Mouse (Mus musculus): ENCODE measurements around the gene Snx30.
A peak's percentile ranks its signal among the peaks of the same experiment; 100 is the strongest.

The Snx30 gene

DNA sequence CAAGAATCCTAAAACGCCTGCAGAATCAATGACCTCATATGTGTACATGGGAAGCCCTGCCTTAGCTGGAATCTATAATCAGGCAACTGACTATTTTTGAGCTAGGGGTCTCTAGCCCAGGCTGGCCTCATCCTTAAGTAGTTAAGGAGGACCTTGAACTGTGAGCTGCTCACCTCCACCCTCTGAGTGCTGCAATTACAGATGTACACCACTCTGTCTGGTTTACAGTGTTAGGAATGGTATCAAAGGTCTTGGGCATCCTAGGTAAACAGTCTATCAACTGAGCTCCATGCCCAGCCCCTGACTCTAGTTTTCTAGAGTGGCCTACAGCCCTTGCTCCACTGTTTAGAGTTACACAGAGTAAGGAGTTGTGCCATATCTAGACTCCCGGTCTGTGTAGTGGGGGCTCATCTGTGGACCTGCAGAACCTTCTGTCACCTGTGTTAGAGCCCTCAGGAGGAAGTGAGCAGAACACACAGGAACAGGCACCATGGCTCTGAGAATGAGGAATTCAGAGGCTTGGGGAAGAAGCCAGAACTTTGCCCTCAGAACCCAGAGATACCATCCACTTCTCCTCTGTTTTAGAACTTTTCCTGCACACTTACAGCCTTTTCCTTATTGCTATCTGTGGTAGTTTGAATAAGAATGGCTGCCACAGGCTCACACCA lies 9.7 kb upstream of the Snx30 start:
- no peak for DNase-seq

DNA sequence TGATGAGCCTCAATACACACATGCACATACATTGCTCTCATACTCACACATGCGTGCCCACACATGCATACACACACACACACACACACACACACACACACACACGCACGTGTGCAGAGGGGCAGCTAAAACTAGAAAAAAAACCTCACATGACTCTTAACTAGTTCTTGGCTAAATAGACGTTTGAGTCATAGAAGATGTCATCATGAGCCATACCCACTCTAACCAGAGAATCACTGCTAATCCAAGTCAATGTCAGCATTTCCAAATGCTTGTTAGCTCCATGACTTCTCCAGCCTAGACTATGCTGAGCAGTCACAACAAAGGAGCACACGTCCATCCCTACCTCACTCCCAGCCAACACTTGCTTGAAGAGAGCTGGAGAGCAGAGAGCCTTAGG lies 5.5 kb upstream of the Snx30 start:
- no peak for DNase-seq

DNA sequence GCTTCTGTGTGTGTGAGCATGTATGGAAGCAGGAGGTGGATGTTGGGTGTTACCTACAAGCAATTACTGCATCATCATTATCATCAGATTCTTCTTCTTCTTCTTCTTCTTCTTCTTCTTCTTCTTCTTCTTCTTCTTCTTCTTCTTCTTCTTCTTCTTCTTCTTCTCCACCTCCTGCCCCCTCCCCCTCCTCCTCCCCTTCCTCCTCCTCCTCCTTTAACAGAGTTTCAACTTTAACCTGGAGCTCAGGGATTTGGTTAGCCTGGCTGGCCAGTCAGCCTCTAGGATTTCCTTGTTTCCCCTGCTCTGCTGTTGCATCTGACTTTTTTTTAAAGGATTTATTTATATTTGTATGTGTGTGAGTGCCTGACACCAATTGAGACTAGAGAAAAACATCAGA lies 4.2 kb upstream of the Snx30 start, which contains the start of gene Inip:
TSS of gene Inip (minus strand) at position 101 of the 400 bp plus-strand sequence.
- DNase-seq: no peak

DNA sequence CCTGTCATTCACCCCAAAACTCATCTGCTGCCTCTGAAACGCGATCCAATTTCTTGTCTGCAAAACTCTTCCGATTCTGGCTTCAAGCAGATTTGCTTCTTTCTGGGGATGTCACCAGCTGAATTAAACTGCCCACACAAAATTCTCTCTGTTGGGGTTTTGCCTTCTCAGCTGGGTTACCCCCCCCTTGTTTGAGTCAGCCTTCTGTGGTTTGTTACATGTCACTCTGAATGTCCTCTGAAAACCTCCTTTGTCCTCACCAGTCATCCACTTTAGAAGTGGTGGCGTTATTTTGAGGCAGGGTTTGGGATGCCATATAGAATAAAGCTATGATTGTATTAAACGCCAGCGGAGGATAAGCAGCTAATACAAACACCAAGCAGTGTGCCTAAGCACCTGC lies 3.5 kb upstream of the Snx30 start:
- no peak for DNase-seq

DNA sequence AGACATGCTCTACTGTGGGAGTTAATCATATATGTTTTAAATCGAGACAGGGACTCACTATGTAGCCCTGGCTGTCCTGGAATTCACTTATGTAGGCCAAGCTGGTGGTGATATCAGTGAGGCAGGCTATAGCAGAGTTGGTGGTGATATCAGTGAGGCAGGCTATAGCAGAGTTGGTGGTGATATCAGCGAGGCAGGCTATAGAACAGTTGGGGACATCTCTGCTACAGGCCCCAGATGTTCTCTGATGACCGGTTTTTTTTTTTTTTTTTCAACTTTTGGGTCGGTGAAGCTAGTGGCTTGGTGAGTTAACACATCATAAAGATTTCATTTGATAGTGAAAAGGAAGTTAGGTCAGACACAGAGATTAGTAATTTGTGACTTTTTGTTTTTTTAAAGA lies 2.8 kb upstream of the Snx30 start:
- no peak for DNase-seq

DNA sequence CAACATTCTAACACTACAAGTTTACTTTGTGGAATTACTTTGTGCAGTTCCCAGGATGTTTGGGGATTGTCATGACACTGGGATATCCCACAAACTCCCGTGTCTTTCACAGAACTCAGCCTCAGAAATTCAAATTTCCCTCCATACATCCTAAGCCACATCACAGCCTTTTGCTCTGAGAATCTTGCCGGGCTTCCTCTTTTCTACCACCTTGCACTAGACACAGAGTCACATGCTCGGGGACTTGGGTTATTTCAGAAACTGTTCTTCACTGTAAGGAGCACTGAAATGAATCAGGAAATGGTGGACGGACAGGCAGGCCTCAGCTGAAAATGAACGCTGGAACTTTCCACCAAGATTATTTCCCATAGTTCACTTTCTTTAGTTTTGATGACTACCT lies 2.3 kb upstream of the Snx30 start:
- DNase-seq: peak; percentile 71 to 78

DNA sequence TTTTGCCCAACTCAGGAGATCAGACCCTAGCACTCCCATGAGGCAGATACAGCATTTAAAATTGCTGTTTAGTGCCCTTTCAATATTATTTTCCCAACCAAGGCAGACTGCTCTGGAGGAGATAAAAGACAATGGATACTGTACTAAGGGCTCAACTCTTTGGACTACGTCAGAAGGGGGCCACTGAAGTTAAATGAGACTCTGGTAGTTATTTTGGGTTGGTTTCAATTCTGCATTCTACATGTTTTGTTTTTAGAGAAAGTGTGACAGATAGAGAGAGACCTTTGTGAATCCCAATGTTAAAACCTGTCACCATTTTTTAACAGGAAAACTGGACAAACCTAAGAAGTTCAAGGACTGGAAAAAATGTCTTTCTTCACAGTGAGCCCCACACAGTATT lies 886 bp upstream of the Snx30 start:
- DNase-seq: peak; percentile 52 to 55

DNA sequence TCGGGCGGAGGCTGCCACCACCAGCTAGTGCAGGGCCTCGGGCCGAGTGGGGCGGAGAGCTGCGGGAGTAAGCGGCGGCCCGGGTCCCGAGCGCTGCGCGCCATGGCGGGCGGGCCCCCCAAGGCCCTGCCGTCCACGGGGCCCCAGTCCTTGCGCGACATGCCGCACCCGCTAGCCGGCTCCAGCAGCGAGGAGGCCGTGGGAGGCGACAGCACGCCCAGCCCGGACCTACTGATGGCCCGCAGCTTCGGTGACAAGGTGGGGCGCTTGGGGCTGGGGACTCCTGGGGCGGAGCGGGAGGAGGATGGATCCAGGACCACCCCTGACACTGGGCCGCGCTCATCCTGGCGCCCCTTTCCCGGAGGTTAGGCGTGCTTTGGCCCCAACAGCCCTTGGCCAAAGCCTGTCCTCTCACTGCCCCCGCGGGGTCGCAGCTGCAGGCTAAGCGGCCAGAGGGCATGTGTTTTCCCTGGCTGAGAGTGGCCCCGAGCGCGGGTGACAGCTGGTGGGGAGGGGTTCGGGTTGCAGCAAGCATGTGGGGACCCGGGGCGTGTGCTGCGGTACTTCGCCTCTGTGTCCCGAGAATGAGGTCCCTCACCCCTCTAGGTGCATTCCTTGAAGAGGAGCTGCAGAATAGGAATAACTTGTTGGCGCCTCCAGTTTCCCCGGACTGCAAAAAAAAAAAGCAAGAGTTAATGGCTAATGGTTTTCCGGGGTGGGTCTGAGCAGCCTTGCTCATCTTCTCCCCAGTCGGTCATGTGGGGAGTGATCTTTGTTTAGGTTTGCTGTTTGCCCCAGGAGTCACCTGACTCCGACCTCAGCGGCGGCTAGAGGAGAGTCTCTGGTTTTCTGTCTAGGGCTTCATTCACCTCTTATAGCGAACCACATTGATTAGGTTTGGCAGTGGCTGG lies 583 bp downstream of the Snx30 start:
- peak; percentile 75 to 76 for DNase-seq

DNA sequence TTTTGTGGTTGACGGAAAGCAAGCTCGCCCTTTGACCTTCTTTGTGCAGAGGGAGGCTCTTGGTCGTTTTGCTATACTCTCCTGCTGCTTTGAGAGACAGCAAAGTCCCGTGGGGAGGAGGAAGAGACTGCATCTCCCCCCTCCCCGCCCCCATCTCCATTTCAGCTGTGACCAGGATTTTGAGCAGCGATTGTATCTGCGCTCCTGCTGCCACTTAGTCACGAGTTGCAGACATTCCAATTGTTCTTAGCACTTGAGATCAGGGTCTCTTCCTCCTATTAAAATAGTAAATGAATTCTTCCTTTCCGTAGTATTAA lies 1.2 kb downstream of the Snx30 start:
- no peak for DNase-seq

DNA sequence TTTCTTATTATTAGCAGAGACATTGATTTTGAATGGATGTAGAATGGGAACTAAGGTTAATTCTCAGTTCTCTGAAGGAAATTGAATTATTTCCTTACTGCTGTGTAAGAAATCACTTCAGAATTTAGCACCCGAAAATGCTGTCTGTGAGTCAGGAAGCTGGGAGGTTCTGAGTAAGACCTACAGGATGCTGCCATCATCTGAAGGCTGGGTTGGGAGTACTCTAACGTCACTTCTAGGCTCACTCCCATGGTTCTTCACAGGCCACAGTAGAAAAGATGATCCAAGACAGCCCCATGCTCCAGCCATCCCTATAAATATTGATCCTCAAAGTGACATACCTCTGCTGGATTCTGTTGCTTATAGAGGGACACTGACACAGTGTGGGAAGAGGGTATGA lies 1.9 kb downstream of the Snx30 start:
- no peak for DNase-seq

DNA sequence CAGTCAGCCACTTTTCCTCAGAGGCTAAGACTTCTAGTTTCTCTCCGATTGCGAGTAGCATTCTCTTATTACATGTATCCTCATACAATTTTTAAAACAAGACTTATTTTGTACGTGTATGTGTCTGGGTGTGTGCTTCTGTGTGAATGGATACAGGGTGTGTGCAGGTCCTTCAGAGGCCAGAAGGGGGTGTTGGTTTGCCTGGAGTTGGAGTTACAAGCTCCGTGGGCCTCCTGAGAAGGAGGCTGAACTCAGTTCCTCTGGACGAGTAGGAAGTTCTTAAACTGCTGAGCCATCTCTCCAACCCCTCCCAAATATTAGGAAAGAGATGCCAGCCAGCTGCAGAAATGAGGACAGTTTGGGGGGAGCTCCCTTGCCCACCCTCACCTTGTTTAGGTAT lies 2.8 kb downstream of the Snx30 start:
- peak; percentile 54 to 59 for DNase-seq

DNA sequence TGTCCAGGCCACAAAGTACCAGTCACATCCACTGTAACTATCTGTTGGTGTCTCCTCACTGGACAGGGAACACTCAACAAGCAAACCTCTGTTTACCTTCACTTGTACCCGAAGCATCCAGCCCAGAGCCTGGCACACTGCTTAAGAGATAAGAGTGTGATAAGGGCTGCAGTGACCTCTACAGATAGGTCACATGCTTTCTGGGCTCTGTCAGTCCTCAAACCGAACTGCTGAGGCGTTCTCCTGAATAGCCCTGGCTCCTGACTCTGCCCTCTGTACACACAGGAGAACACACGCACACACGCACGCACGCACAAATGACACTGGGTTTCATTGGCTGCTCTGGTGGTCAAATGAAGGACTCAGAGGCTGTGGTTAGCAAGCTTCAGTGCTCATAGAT lies 8.5 kb downstream of the Snx30 start:
- DNase-seq: no peak

DNA sequence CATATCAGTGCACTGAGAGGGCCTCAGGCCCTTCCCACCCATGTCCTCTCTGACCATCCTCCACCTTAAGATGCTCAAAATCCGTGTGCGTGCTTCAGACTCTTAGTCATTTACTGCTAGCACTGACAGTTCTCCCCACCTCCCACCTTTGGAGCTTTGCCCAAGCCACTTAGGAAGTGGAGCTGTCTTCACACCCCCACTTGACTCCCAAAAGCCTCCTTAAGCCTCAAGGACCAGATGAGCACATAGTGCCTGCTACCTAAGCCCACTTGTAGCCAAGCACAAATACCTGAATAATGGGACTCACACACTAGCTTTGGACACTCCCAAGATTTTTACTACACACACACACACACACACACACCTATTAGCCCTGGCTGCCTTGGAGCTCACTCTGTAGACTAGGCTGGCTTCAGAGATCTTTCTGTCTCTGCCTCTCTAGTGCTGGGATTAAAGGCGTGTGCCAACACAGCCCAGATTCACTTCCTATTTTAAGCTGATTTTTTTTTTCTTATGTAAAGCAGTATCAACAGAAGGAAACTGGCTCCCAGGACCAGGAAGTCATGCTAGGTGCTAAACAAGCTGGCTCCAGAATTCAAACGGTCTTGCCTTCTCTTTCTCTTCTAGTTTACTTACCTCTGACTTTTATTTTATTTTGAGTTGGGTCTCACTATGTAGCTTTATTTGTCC lies 9.6 kb downstream of the Snx30 start:
- DNase-seq: peak; percentile 48 to 57

DNA sequence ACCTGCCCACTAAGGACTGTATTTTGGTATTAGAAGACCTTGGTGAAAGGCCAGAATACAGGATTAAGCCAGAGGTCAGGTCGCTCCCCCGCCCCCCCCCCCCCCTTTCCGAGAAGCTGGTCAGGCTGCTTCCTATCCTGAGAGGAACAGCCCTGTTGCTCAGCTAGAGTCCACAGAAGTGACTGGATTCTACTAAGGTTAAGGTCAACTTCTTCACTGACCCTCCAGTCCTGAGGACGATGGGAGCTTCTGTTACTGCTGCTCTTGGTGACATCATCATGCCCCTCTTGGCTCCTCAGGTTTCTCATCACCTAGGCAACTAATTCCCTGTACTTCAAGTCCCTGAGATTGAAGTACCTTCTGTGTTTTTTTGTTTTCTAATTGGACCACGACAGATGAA lies 10.4 kb downstream of the Snx30 start:
- no peak for DNase-seq

DNA sequence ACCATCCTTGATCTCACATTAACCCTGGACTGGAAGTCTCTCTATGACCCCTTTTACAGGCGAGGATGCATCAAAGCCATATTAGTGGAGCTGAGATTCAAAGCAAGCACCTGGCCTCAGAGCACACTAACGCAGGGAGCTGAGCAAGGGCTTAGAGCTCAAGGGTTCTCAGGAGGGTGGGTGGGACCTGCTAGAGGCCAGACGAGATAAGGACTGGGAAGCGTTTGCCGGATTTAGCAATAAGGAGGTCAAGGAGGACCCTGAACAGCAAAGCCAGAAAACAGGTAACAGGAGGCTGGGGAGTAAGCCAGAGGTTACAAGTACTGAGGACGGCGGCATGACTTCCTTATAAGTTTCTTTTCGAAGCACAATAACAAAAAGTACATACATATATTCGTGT lies 10.8 kb downstream of the Snx30 start:
- no peak for DNase-seq

DNA sequence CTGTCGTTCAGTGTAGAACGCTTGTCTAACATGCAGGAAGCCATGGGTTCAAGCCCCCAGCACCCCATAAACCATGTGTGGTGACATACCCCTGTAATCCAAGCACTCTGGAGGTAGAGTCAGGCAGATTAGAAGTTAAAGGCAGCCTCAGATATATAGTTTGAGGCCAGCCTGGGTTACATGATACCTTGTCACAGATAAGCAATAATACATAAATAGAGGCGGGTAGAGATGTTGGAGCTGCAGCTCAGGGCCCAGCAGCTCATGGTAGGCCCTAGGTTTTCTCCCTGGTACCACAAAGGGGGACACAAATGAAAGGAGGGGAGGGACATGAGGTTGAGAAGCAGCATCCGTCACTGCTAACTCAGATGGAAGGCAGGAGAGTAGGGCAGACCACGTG lies 12.2 kb downstream of the Snx30 start:
- DNase-seq: no peak

DNA sequence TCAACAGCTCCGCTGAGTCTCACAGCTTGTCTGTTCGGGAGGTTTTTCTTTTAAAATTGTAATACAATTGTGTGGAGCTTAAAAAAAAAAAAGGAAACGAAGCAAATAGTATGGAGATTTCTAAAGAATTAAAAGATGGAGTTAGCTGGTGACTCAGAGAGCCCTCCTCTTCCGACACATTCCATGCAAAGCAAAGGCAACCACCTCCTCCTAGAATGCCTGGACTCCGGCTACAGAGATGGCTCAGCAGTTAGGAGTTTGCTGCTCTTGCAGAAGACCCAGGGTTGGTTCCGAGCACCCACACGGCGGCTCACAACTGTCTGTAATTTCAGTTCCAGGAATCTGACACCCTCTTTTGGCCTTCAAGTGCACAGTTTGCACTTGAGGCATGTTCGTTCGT lies 12.9 kb downstream of the Snx30 start:
- no peak for DNase-seq

DNA sequence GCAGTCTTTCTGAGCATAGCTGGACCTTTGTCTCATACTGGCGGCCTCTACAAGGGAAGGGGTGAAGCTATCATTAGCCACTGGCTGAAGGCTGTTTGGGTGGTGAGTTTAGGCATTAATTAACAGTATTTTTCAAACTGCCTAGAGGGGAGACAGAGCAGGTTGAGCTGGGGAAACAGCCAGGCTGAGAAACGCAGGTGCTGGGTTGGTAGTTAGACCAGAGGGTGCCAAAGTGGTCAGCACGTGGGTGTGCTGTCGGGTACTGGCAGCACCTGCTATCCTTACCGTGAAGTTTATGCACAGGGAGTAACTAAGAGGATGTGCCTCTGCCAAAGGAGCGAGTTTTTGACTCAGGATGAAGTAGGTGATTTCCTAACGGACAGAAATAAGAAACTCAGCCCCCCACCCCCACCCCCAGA lies 13.4 kb downstream of the Snx30 start:
- DNase-seq: peak in 1 of 2 experiments; percentile 28

DNA sequence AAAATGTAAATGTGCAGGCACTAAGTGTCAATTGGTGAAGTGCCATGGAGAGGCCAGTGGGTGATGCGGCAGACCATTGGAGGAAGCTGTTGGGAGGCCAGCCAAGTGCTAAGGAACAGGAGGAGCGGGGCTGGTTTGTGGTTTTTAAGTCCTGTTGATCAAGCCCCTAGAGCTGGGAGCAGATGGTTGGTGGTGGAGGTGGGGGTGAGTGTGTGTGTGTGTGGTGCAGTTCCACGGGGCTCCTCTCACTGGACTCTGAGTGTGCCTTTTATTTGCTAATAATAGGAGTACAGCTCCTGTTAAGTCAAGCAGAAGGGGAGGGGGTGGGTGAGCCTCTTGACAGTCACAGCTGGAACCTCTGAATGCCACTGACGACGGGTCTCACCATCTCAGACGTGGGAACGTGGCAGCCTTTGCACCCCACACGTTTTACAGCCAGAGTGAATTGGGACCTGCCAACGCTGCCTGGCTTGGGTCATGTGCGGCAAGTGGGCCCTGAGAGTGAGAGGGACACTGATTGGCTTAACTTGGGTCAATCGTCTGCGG lies 13.9 kb downstream of the Snx30 start:
- no peak for DNase-seq

DNA sequence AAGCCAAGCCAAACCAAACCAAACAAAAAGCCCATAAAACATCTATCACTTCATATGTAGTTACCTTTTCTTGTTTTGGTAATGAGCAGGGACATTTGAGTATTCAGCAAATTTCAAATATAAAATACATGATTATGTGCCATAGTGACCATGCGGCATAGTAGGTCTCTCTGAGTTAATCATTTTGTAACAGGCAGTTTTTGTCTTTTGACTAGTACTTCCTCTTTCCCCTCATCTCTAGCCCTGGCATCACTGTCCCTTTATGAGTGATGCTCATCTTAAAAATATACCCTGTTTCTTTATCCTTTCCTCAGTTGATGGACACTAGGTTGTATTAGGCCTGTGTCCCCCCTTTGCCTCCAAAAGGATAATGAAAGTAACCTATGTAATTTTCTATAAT lies 15.9 kb downstream of the Snx30 start:
- no peak for DNase-seq

DNA sequence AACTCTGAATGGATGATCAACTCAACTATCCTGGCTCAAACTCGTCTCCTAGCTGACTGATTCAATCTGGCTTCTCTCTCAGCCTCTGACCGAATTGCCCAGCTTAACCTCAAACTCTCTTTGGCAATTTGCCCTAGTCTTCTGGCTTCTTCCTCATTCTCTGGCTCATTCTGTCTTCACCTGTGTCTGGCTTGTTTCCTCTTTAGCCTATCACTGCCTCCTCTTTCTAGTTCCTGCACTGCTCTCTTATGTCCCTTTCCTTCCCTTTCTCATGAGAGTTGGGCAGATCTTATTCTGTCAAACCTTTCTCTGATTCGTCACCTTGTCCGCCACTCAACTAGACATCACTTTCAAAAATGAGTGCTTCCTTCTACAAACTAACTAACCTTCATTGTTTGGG lies 16.5 kb downstream of the Snx30 start:
- DNase-seq: peak; percentile 67 to 71

DNA sequence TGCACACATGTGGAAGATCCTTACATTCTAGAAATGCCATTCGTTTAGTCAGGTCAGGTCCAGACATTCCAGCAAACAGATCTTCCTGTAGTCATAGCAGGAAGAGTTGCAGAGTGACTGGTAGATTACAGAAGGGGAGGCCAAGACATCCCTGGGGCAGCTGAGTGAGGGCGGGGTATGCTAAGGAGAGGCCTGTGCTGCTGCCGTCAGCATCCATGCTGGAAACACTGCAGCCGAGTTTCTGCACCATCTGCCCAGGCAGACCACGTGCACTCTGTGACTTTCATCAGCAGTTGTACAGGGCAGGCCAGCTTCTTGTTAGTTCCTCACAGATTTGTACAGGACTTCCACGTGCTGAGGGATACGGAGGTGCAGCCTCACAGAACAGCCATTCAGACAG lies 17.8 kb downstream of the Snx30 start:
- DNase-seq: no peak

DNA sequence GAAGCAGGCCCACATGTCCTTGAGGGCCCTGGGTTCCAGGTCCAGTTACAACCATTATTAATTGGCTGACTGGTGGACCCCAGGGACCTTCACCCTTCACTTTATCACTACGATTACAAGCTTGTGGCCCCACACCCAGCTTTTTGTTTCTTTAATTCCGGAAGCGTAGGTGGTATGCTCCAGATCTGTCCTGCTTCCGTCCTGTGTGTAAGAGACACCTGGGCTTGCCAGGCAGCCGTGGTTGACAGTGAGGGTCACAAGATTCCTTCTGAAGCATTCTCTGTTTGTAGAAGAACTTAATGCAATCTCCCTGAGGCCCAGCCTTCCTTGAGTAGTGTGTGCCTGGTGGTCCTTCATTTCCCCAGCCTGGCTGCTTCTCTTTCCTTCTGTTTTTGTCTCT lies 19.2 kb downstream of the Snx30 start:
- no peak for DNase-seq

DNA sequence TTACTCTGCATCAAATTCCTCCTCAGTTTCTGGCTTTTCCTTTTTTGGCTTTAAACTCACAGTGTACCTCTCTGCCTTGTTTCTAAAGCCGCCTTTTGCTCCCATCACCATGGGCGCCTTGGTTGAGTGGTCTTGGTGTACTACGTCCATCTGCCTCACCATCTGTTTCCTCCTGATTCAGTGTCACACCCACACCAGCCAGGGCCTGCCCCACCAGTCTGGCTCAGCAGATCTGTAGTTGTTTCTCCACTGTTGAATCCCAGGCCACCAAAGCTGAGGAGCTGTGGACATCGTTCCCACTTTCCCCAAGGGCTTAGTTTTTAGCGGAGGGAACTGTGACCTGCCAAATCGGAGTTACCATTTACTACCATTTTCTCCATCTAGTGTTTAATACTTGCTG lies 20.0 kb downstream of the Snx30 start:
- peak; percentile 61 to 65 for DNase-seq
